Mouse (Mus musculus) intestine, postnatal 0 days (tissue): ENCODE data around the gene Jazf1. TPM values are rescaled to one million over a fixed set of nuclear protein-coding genes. Genes with fewer than 3 reads are reported as not detected.

Experiments used
- ATAC-seq: fragments of 200-750 bp; cut with Nextera tagmentation; 2 replicates; pipeline ENCODE4 v1.8.0; 2017; ENCODE audit warnings: mild to moderate bottlenecking, moderate TSS enrichment, moderate library complexity
- H3K27ac ChIP-seq: fragments of 300-500 bp; sonication (generic); 2 replicates; pipeline ENCODE4 v1.5.1; 2014; ENCODE audit warnings: mild to moderate bottlenecking, low read depth, low read length, moderate library complexity
- H3K27me3 ChIP-seq: fragments of 300-500 bp; sonication (generic); replicated peaks from 2 replicates; pipeline ENCODE4 v1.6.1; 2014; ENCODE audit warnings: low read length, mixed read lengths; ENCODE audit not compliant: control insufficient read depth, insufficient read depth
- H3K36me3 ChIP-seq: fragments of 300-500 bp; sonication (generic); 2 replicates; pipeline ENCODE4 v1.6.1; 2014; ENCODE audit warnings: mild to moderate bottlenecking, moderate library complexity; ENCODE audit not compliant: control insufficient read depth, insufficient read depth
- H3K4me1 ChIP-seq: fragments of 300-500 bp; sonication (generic); replicated peaks from 2 replicates; pipeline ENCODE4 v1.6.1; 2014; ENCODE audit warnings: antibody characterized with exemption, low read length, mixed read lengths; ENCODE audit not compliant: control insufficient read depth, insufficient read depth
- H3K4me2 ChIP-seq: fragments of 300-500 bp; sonication (generic); replicated peaks from 2 replicates; pipeline ENCODE4 v1.6.1; 2014; ENCODE audit warnings: low read depth, mild to moderate bottlenecking, moderate library complexity
- H3K4me3 ChIP-seq: fragments of 300-500 bp; sonication (generic); 2 replicates; pipeline ENCODE4 v1.5.1; 2014; ENCODE audit warnings: low read depth, low read length
- H3K9ac ChIP-seq: fragments of 300-500 bp; sonication (generic); 2 replicates; pipeline ENCODE4 v1.6.1; 2014; ENCODE audit warnings: mild to moderate bottlenecking, low read depth, low read length
- H3K9me3 ChIP-seq: fragments of 300-500 bp; sonication (generic); 2 replicates; pipeline ENCODE4 v1.6.1; 2016; ENCODE audit warnings: mixed run types; ENCODE audit not compliant: control insufficient read depth
- CTCF ChIP-seq: sonication (generic); IDR thresholded peaks from 2 replicates; pipeline ENCODE4 v1.5.1; 2016; ENCODE audit warnings: low read depth, mild to moderate bottlenecking, control low read depth, antibody characterized with exemption, moderate library complexity
- WGBS: fragments of 180-500 bp; shearing (Covaris S2); extraction: QIAGEN DNeasy Blood & Tissue Kit; methylation state at CpG from one replicate; pipeline ENCODE4 v1.1.7; 2014; 5-methylcytosine and 5-hydroxymethylcytosine counted together
- polyA plus RNA-seq: library from polyadenylated mRNA; unstranded; fragments of >200 nt; fragmentation: Nextera tagmentation; extraction: Ambion mirVana; gene quantifications from 2 replicates; pipeline ENCODE4 v1.2.1, GENCODE M21; 2015

Gene Jazf1
- polyA plus RNA-seq, 1 experiment from 2014 or later, result 5.1 TPM

- ATAC-seq, result no peak
- Histone ChIP-seq H3K36me3 (no peaks in the 10 kb centered on the region), H3K4me2 (no peak overlapping the region), H3K4me3 (no peak overlapping the region), H3K4me1 (no peaks in the 10 kb centered on the region), H3K9me3 (no peaks in the 10 kb centered on the region), H3K27ac (no peak overlapping the region), H3K27me3 (no peaks in the 10 kb centered on the region), H3K9ac (no peak overlapping the region)
- TF ChIP-seq CTCF, result no peak
- WGBS, result 88% methylated on average over 2 of the region's 2 CpGs
Measured at GRCm38 (mm10) chr6:53045501-53045900, 22.9 kb downstream of the Jazf1 start.

GRCm38 (mm10) chr6:53038176-53038575, 30.3 kb downstream of the Jazf1 start:
- Histone ChIP-seq H3K27ac (no peak overlapping the region), H3K4me3 (no peak overlapping the region), H3K36me3 (no peaks in the 10 kb centered on the region), H3K9ac (no peak overlapping the region), H3K27me3 (no peaks in the 10 kb centered on the region), H3K4me2 (no peak overlapping the region), H3K9me3 (no peaks in the 10 kb centered on the region), H3K4me1 (no peaks in the 10 kb centered on the region)
- peak; percentile 51; the same call in 1 of the 2 replicates for ATAC-seq
- WGBS, result 54% methylated on average over 3 of the region's 3 CpGs
- TF ChIP-seq CTCF, result no peak

DNA sequence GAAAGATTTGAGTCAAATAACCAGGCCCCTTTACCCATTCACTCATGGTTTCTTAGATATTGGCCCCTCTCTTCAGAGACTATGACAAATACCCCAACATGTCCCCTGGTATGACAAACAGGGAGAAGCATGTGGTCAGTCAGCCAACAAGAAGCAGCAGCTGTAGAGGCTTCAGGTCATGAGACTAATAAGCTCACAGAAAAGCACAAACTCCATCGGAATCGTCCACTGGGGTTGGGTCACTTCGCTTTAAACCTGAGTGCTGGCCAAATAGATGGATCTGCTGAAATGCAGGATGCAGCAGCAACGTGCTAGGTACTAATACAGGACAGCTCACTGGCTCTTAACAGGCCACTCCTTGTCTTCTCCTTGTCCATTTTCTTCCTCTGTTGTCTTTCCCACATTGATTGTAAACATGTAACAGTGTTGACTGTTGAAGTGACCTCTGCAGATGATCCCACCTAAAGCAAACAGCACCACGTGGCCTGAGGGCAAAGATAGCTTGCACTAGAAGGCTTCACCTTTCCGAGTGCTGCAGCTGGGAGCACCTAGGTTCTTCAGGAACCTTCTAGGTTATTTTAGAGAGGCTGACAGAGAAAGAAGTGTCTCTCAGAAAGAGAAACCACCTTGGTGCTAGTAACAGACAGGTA, 33.9 kb downstream of the Jazf1 start:
- ATAC-seq, result no peak
- H3K27ac ChIP-seq, result no peak overlapping the region
- no peaks in the 10 kb centered on the region for H3K9me3 ChIP-seq
- 63% methylated on average over 6 of the region's 6 CpGs for WGBS
- H3K9ac ChIP-seq, result no peak overlapping the region
- H3K4me1 ChIP-seq, result no peaks in the 10 kb centered on the region
- H3K27me3 ChIP-seq, result no peaks in the 10 kb centered on the region
- no peak overlapping the region for H3K4me3 ChIP-seq
- TF ChIP-seq CTCF, result no peak
- no peak overlapping the region for H3K4me2 ChIP-seq
- H3K36me3 ChIP-seq, result no peaks in the 10 kb centered on the region

DNA sequence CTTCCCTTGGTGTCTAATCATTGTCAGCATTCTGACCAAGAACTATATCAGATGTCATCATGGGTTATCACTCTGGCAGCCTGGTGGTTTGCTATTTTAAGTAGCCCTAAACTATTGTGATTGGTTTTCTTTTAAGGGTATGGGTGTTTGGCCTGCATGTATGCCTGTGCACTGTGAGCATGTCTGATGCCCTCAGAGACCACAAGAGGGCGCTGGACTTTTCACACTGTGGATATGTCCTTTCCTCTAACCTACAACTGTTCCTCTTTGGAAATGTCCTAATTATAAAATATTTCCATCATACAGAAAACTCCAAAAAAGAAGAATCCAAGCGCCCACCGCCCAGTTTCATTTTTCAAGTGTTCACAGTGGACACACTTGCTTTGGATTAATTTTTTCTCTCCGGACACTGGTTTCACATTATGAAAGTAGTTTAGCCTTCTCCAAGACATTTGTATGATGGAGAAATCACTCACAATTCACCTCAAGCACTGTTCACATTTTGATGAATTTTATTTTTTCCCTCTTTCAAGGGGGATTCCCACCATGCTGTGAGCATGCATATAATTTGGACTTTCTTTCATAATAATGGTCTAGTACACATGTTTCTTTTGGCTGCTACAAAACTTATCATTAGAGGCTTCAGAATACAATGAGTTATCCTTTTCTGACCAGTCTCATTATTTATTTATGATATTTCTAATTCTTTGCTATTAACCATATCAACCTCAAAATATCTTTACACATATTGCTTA, 35.5 kb downstream of the Jazf1 start:
- Histone ChIP-seq H3K36me3 (no peaks in the 10 kb centered on the region), H3K9me3 (no peaks in the 10 kb centered on the region), H3K27me3 (no peaks in the 10 kb centered on the region), H3K4me2 (no peak overlapping the region), H3K4me1 (no peaks in the 10 kb centered on the region), H3K4me3 (no peak overlapping the region), H3K9ac (no peak overlapping the region), H3K27ac (no peak overlapping the region)
- WGBS, result 74% methylated on average over 4 of the region's 4 CpGs
- ATAC-seq, result no peak
- peak; percentile 67 for TF ChIP-seq CTCF

DNA sequence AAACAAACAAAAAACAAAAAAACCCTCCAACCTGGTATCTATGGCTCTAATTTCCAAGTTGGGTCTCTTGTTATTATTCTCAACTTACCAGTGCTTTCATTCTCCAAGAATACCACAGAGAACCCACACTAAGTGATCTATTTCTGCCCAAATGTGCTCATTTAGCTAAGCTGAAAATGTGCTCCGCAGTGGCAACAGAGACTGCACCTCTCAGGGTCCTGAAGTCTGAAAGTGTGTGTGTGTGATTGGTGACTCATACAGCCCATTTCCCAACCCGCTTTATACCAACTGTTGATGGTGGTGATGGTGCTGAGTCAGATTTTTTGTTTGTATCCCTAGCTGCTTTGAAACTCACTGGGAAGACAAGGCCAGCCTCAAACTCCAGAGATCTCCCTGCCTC, 46.4 kb downstream of the Jazf1 start:
- H3K4me2 ChIP-seq, result no peak overlapping the region
- H3K27ac ChIP-seq, result no peak overlapping the region
- no peak overlapping the region for H3K4me3 ChIP-seq
- H3K9me3 ChIP-seq, result no peaks in the 10 kb centered on the region
- no peak for ATAC-seq
- no peak overlapping the region for H3K9ac ChIP-seq
- no peaks in the 10 kb centered on the region for H3K4me1 ChIP-seq
- H3K27me3 ChIP-seq, result no peaks in the 10 kb centered on the region
- no peak for TF ChIP-seq CTCF
- H3K36me3 ChIP-seq, result no peaks in the 10 kb centered on the region
- 92% methylated on average over 2 of the region's 2 CpGs for WGBS

GRCm38 (mm10) chr6:53021081-53021480, 47.4 kb downstream of the Jazf1 start:
- Histone ChIP-seq H3K4me2 (no peak overlapping the region), H3K4me3 (no peak overlapping the region), H3K27ac (no peak overlapping the region), H3K9ac (no peak overlapping the region), H3K27me3 (no peaks in the 10 kb centered on the region), H3K36me3 (no peaks in the 10 kb centered on the region), H3K9me3 (no peaks in the 10 kb centered on the region), H3K4me1 (no peaks in the 10 kb centered on the region)
- WGBS, result 48% methylated on average over 2 of the region's 2 CpGs
- ATAC-seq, result no peak
- 0 out of 2 replicates have a peak, but pooled peaks have one; percentile 11 for TF ChIP-seq CTCF
